Mouse (Mus musculus) myocyte (in vitro differentiated cells): Measurements from ENCODE around the gene Cps1.

Experiments
- CEBPB ChIP-seq: IDR thresholded peaks from 2 replicates; pipeline ENCODE4 v1.6.1; 2011; ENCODE audit warnings: mild to moderate bottlenecking, moderate library complexity; ENCODE audit not compliant: poor library complexity, insufficient read depth, severe bottlenecking
- E2F4 ChIP-seq: IDR thresholded peaks from one replicate; pipeline ENCODE4 v1.6.1; 2011; ENCODE audit warnings: mild to moderate bottlenecking, control low read depth, moderate library complexity; ENCODE audit not compliant: insufficient read depth
- MAX ChIP-seq: IDR thresholded peaks from one replicate; pipeline ENCODE4 v1.6.1; 2011; ENCODE audit warnings: low read depth, mild to moderate bottlenecking, control low read depth
- MYOD1 ChIP-seq, 3 experiments: IDR thresholded peaks; one replicate each; pipeline ENCODE4 v1.6.1; 2011; ENCODE audit warnings: control low read depth in 2 of 3, low read depth in 2 of 3, mild to moderate bottlenecking in 2 of 3, moderate library complexity in 1 of 3; ENCODE audit not compliant: insufficient read length in 2 of 3, control insufficient read depth in 1 of 3
- MYOG ChIP-seq, 3 experiments: IDR thresholded peaks; one replicate each; pipeline ENCODE4 v1.6.1; 2011; ENCODE audit warnings: control low read depth in 2 of 3, low read depth in 2 of 3, mild to moderate bottlenecking in 2 of 3; ENCODE audit not compliant: insufficient read length in 2 of 3, control insufficient read depth in 1 of 3, insufficient read depth in 1 of 3
- POLR2A ChIP-seq: IDR thresholded peaks from one replicate; pipeline ENCODE4 v1.6.1; 2011; ENCODE audit warnings: low read depth, mild to moderate bottlenecking, control low read depth, moderate library complexity; ENCODE audit not compliant: insufficient read length
- POLR2AphosphoS2 ChIP-seq: IDR thresholded peaks from one replicate; pipeline ENCODE4 v1.6.1; 2011; ENCODE audit warnings: low read depth, control low read depth; ENCODE audit not compliant: insufficient read length
- SRF ChIP-seq: IDR thresholded peaks from one replicate; pipeline ENCODE4 v1.6.1; 2011; ENCODE audit warnings: low read depth; ENCODE audit not compliant: control insufficient read depth, insufficient read length
- TCF12 ChIP-seq: IDR thresholded peaks from one replicate; pipeline ENCODE4 v1.6.1; 2011; ENCODE audit warnings: mild to moderate bottlenecking, control low read depth; ENCODE audit not compliant: poor library complexity, insufficient read depth, severe bottlenecking
- TCF3 ChIP-seq: IDR thresholded peaks from one replicate; pipeline ENCODE4 v1.6.1; 2011; ENCODE audit warnings: low read depth, control low read depth; ENCODE audit not compliant: insufficient read length
- USF1 ChIP-seq: IDR thresholded peaks from one replicate; pipeline ENCODE4 v1.6.1; 2011; ENCODE audit warnings: low read depth, mild to moderate bottlenecking, control low read depth, moderate library complexity

DNA sequence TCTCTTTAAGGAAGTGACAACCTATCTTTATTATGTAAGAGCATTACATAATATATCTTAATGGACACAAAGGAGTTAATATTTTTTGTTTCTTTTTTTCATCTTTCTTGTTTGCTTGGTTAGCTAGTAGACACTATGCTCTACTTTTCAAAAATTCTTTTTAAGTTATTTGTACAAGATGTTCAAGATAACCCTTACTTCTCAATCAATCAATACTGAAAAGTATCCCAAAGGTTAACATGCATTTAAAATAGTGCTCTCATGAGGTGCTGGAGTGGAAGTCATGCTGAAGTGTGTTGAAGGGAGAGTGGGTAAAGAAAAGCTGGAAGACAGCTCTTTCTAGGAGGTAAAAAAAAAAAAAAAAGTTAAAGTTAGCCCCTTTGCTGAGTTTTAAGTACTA lies 145.1 kb downstream of the Cps1 start:
- TF ChIP-seq POLR2A (no peak), MAX (no peak), TCF3 (no peak), MYOG (IDR thresholded peaks at IDR 0.05; ENCODE audit: control insufficient read depth in 1 of 3, insufficient read depth in 1 of 3, insufficient read length in 2 of 3, low read depth in 2 of 3) (no peak), E2F4 (no peak), USF1 (no peak), CEBPB (no peak), TCF12 (no peak), POLR2AphosphoS2 (no peak), MYOD1 (IDR thresholded peaks at IDR 0.05; ENCODE audit: control insufficient read depth in 1 of 3, insufficient read length in 2 of 3, low read depth in 2 of 3) (no peak), SRF (no peak)
